Mouse (Mus musculus) gastrocnemius, adult 8-10 months (tissue): ENCODE measurements around the gene Xiap. TPM values are rescaled to one million over a fixed set of nuclear protein-coding genes. Genes with fewer than 3 reads are reported as not detected.
A peak's percentile ranks its signal among the peaks of the same experiment; 100 is the strongest.
"Not testable (repeated sequence)": the region's sequence is repeated elsewhere in the genome, so short reads cannot be mapped to it uniquely, and the experiment has no call there.

Experiments used
- DNase-seq, 2 experiments: peaks; one replicate each; pipeline ENCODE4 v3.0.0; 2022; ENCODE audit warnings: low spot score in 2 of 2
- total RNA-seq, 4 experiments: library from RNA; stranded (reverse); gene quantifications; 2 replicates each; pipeline ENCODE4 v1.2.4; 2022

Xiap gene
- total RNA-seq, result 10 to 100 TPM; 12.6 to 16.2 (median 15.6) TPM

- DNase-seq, result no peak
Observed at GRCm38 (mm10) chrX:42059282-42060068, at the start of gene Xiap. Xiap (plus strand) TSS chrX:42059679.

- DNase-seq, result no peak
Observed at GRCm38 (mm10) chrX:42012677-42013208, 46.7 kb upstream of the Xiap start.

- DNase-seq, result no peak
Observed at GRCm38 (mm10) chrX:42013776-42014175, 45.7 kb upstream of the Xiap start.

- no peak for DNase-seq
Observed at GRCm38 (mm10) chrX:42014502-42014901, 45.0 kb upstream of the Xiap start.

GRCm38 (mm10) chrX:42018030-42018429 is 41.4 kb upstream of the Xiap start:
- no peak for DNase-seq

GRCm38 (mm10) chrX:42019441-42019840 is 40.0 kb upstream of the Xiap start:
- DNase-seq, result no peak

- DNase-seq, result not testable (repeated sequence)
Observed at GRCm38 (mm10) chrX:42025802-42026440, 33.6 kb upstream of the Xiap start.

- not testable (repeated sequence) for DNase-seq
Observed at GRCm38 (mm10) chrX:42026981-42027380, 32.5 kb upstream of the Xiap start.

- peak; percentile 27 to 53 for DNase-seq
Observed at GRCm38 (mm10) chrX:42033111-42033693, 26.3 kb upstream of the Xiap start.

GRCm38 (mm10) chrX:42033911-42034310 is 25.6 kb upstream of the Xiap start:
- no peak for DNase-seq

GRCm38 (mm10) chrX:42039481-42039880 is 20.0 kb upstream of the Xiap start:
- no peak for DNase-seq

GRCm38 (mm10) chrX:42044935-42045334 is 14.5 kb upstream of the Xiap start:
- DNase-seq, result no peak

GRCm38 (mm10) chrX:42050652-42051643 is 8.5 kb upstream of the Xiap start:
- no peak for DNase-seq

GRCm38 (mm10) chrX:42057012-42057411 is 2.5 kb upstream of the Xiap start:
- DNase-seq, result no peak

- DNase-seq, result no peak
Observed at GRCm38 (mm10) chrX:42057873-42058272, 1.6 kb upstream of the Xiap start.

- no peak for DNase-seq
Observed at GRCm38 (mm10) chrX:42063621-42064020, 4.1 kb downstream of the Xiap start.

GRCm38 (mm10) chrX:42065086-42065485 is 5.6 kb downstream of the Xiap start:
- DNase-seq, result no peak

- no peak for DNase-seq
Observed at GRCm38 (mm10) chrX:42066771-42067170, 7.3 kb downstream of the Xiap start.

GRCm38 (mm10) chrX:42067791-42068200 is 8.3 kb downstream of the Xiap start:
- peak; percentile 59 to 67 for DNase-seq

- peak; percentile 64 to 77 for DNase-seq
Observed at GRCm38 (mm10) chrX:42068201-42068874, 8.9 kb downstream of the Xiap start.
